Mouse (Mus musculus): Measurements from ENCODE around the gene Syt14. TPM values are rescaled to one million over a fixed set of nuclear protein-coding genes. Genes with fewer than 3 reads are reported as not detected.

The Syt14 gene
- polyA plus RNA-seq (2015; fragmentation: Nextera tagmentation; extraction: Ambion mirVana) = 5.1 and 5.6 TPM in 2 replicates

GRCm38 (mm10) chr1:193035371-193036238 is at the start of gene Syt14:
Syt14 (minus strand) TSS chr1:193035775.
- WGBS = under 1% methylated on average over 65 of the region's 67 CpGs
- H3K4me1 ChIP-seq = peaks cover 17% of the 10 kb centered on the region
- ATAC-seq (ENCODE audit: low FRiP score) = peak; percentile 95
- H3K36me3 ChIP-seq = no peaks in the 10 kb centered on the region
- H3K9me3 ChIP-seq (replicated peaks) = no peaks in the 10 kb centered on the region
- H3K27me3 ChIP-seq (replicated peaks) = no peaks in the 10 kb centered on the region
- peak within 1 kb of the TSS; percentile 88 for H3K4me2 ChIP-seq
- H3K9ac ChIP-seq (replicated peaks) = peak within 1 kb of the TSS; percentile 65
- peak within 1 kb of the TSS; percentile 83 for H3K27ac ChIP-seq (replicated peaks)
- H3K4me3 ChIP-seq (replicated peaks) = peak within 1 kb of the TSS; percentile 73

GRCm38 (mm10) chr1:193084016-193084415 is 48.4 kb upstream of the Syt14 start:
- Histone ChIP-seq H3K9ac (replicated peaks) (no peak overlapping the region), H3K27ac (replicated peaks) (no peak overlapping the region)

GRCm38 (mm10) chr1:193083051-193083450 is 47.5 kb upstream of the Syt14 start:
- Histone ChIP-seq H3K36me3 (no peaks in the 10 kb centered on the region), H3K27me3 (replicated peaks) (no peaks in the 10 kb centered on the region), H3K4me2 (no peak overlapping the region), H3K27ac (replicated peaks) (peak overlapping the region; percentile 73), H3K9ac (replicated peaks) (no peak overlapping the region), H3K4me3 (replicated peaks) (no peak overlapping the region), H3K9me3 (replicated peaks) (no peaks in the 10 kb centered on the region), H3K4me1 (peaks cover 27% of the 10 kb centered on the region)
- WGBS = 55% methylated on average over 7 of the region's 7 CpGs
- no peak for ATAC-seq (ENCODE audit: low FRiP score)

More at GRCm38 (mm10) chr1:193084016-193084415, 48.4 kb upstream of the Syt14 start:
- WGBS = 95% methylated on average over 1 of the region's 1 CpGs
- Histone ChIP-seq H3K4me2 (no peak overlapping the region), H3K27me3 (replicated peaks) (no peaks in the 10 kb centered on the region), H3K4me3 (replicated peaks) (no peak overlapping the region), H3K36me3 (no peaks in the 10 kb centered on the region), H3K4me1 (peaks cover 28% of the 10 kb centered on the region), H3K9me3 (replicated peaks) (no peaks in the 10 kb centered on the region)
- no peak for ATAC-seq (ENCODE audit: low FRiP score)

GRCm38 (mm10) chr1:193082311-193082921 is 46.8 kb upstream of the Syt14 start:
- WGBS = 29% methylated on average over 10 of the region's 10 CpGs
- no peaks in the 10 kb centered on the region for H3K9me3 ChIP-seq (replicated peaks)
- H3K4me3 ChIP-seq (replicated peaks) = no peak overlapping the region
- H3K4me2 ChIP-seq = no peak overlapping the region
- peaks cover 26% of the 10 kb centered on the region for H3K4me1 ChIP-seq
- no peak overlapping the region for H3K9ac ChIP-seq (replicated peaks)
- peak; percentile 46; the same call in 1 of the 2 replicates for ATAC-seq (ENCODE audit: low FRiP score)
- H3K36me3 ChIP-seq = no peaks in the 10 kb centered on the region
- H3K27me3 ChIP-seq (replicated peaks) = no peaks in the 10 kb centered on the region
- H3K27ac ChIP-seq (replicated peaks) = peak overlapping the region; percentile 73

GRCm38 (mm10) chr1:193062618-193063017 is 27.0 kb upstream of the Syt14 start:
- H3K4me2 ChIP-seq = no peak overlapping the region
- H3K4me3 ChIP-seq (replicated peaks) = no peak overlapping the region
- no peaks in the 10 kb centered on the region for H3K9me3 ChIP-seq (replicated peaks)
- ATAC-seq (ENCODE audit: low FRiP score) = no peak
- H3K36me3 ChIP-seq = no peaks in the 10 kb centered on the region
- WGBS = 89% methylated on average over 3 of the region's 3 CpGs
- H3K27ac ChIP-seq (replicated peaks) = no peak overlapping the region
- H3K4me1 ChIP-seq = peaks cover 4% of the 10 kb centered on the region; the same call in 1 of the 2 replicates
- no peaks in the 10 kb centered on the region for H3K27me3 ChIP-seq (replicated peaks)
- H3K9ac ChIP-seq (replicated peaks) = no peak overlapping the region

GRCm38 (mm10) chr1:193060167-193060566 is 24.6 kb upstream of the Syt14 start:
- Histone ChIP-seq H3K9ac (replicated peaks) (no peak overlapping the region), H3K4me1 (no peaks in the 10 kb centered on the region), H3K4me2 (no peak overlapping the region), H3K27ac (replicated peaks) (no peak overlapping the region), H3K4me3 (replicated peaks) (no peak overlapping the region), H3K9me3 (replicated peaks) (no peaks in the 10 kb centered on the region), H3K27me3 (replicated peaks) (no peaks in the 10 kb centered on the region), H3K36me3 (no peaks in the 10 kb centered on the region)
- ATAC-seq (ENCODE audit: low FRiP score) = no peak
- WGBS = 86% methylated on average over 2 of the region's 2 CpGs

GRCm38 (mm10) chr1:193059596-193059995 is 24.0 kb upstream of the Syt14 start:
- 66% methylated on average over 5 of the region's 5 CpGs for WGBS
- Histone ChIP-seq H3K36me3 (no peaks in the 10 kb centered on the region), H3K4me1 (no peaks in the 10 kb centered on the region), H3K4me3 (replicated peaks) (no peak overlapping the region), H3K9ac (replicated peaks) (no peak overlapping the region), H3K27me3 (replicated peaks) (no peaks in the 10 kb centered on the region), H3K9me3 (replicated peaks) (no peaks in the 10 kb centered on the region), H3K27ac (replicated peaks) (no peak overlapping the region), H3K4me2 (no peak overlapping the region)
- no peak for ATAC-seq (ENCODE audit: low FRiP score)

GRCm38 (mm10) chr1:193054401-193054800 is 18.8 kb upstream of the Syt14 start:
- WGBS = 79% methylated on average over 5 of the region's 5 CpGs
- Histone ChIP-seq H3K27ac (replicated peaks) (no peak overlapping the region), H3K36me3 (no peaks in the 10 kb centered on the region), H3K27me3 (replicated peaks) (no peaks in the 10 kb centered on the region), H3K9me3 (replicated peaks) (no peaks in the 10 kb centered on the region), H3K9ac (replicated peaks) (no peak overlapping the region), H3K4me2 (no peak overlapping the region), H3K4me1 (no peaks in the 10 kb centered on the region), H3K4me3 (replicated peaks) (no peak overlapping the region)
- ATAC-seq (ENCODE audit: low FRiP score) = no peak

GRCm38 (mm10) chr1:193053065-193053464 is 17.5 kb upstream of the Syt14 start:
- Histone ChIP-seq H3K4me3 (replicated peaks) (no peak overlapping the region), H3K4me2 (no peak overlapping the region), H3K36me3 (no peaks in the 10 kb centered on the region), H3K27ac (replicated peaks) (no peak overlapping the region), H3K4me1 (no peaks in the 10 kb centered on the region), H3K9ac (replicated peaks) (no peak overlapping the region), H3K27me3 (replicated peaks) (no peaks in the 10 kb centered on the region), H3K9me3 (replicated peaks) (no peaks in the 10 kb centered on the region)
- ATAC-seq (ENCODE audit: low FRiP score) = no peak
- 50% methylated on average over 5 of the region's 5 CpGs for WGBS

- no peaks in the 10 kb centered on the region for H3K9me3 ChIP-seq (replicated peaks)
- no peaks in the 10 kb centered on the region for H3K27me3 ChIP-seq (replicated peaks)
- no peak overlapping the region for H3K4me3 ChIP-seq (replicated peaks)
- H3K4me1 ChIP-seq = no peaks in the 10 kb centered on the region
- 91% methylated on average over 4 of the region's 4 CpGs for WGBS
- H3K9ac ChIP-seq (replicated peaks) = no peak overlapping the region
- H3K4me2 ChIP-seq = no peak overlapping the region
- ATAC-seq (ENCODE audit: low FRiP score) = no peak
- no peak overlapping the region for H3K27ac ChIP-seq (replicated peaks)
- no peaks in the 10 kb centered on the region for H3K36me3 ChIP-seq
These were observed 12.0 kb upstream of the Syt14 start for GRCm38 (mm10) chr1:193047616-193048015.

GRCm38 (mm10) chr1:193042760-193043295 is 7.3 kb upstream of the Syt14 start:
- 69% methylated on average over 3 of the region's 3 CpGs for WGBS
- H3K27ac ChIP-seq (replicated peaks) = no peak overlapping the region

More at GRCm38 (mm10) chr1:193042760-193043295, 7.3 kb upstream of the Syt14 start:
- Histone ChIP-seq H3K4me2 (no peak overlapping the region), H3K27me3 (replicated peaks) (no peaks in the 10 kb centered on the region), H3K4me3 (replicated peaks) (no peak overlapping the region), H3K9ac (replicated peaks) (no peak overlapping the region), H3K36me3 (no peaks in the 10 kb centered on the region), H3K4me1 (no peaks in the 10 kb centered on the region), H3K9me3 (replicated peaks) (no peaks in the 10 kb centered on the region)
- ATAC-seq (ENCODE audit: low FRiP score) = no peak
